Mouse (Mus musculus): Measurements from ENCODE around the gene Swt1. TPM values are rescaled to one million over a fixed set of nuclear protein-coding genes. Genes with fewer than 3 reads are reported as not detected.
"Not testable (repeated sequence)": the region's sequence is repeated elsewhere in the genome, so short reads cannot be mapped to it uniquely, and the experiment has no call there.

The Swt1 gene
- total RNA-seq (2014; fragmentation: Nextera tagmentation) (118 and 152 TPM in 2 replicates), total RNA-seq (2017) (58.9 and 70.8 TPM in 2 replicates), polyA plus RNA-seq (2012) (0.76 and 1.3 TPM in 2 replicates)

DNA sequence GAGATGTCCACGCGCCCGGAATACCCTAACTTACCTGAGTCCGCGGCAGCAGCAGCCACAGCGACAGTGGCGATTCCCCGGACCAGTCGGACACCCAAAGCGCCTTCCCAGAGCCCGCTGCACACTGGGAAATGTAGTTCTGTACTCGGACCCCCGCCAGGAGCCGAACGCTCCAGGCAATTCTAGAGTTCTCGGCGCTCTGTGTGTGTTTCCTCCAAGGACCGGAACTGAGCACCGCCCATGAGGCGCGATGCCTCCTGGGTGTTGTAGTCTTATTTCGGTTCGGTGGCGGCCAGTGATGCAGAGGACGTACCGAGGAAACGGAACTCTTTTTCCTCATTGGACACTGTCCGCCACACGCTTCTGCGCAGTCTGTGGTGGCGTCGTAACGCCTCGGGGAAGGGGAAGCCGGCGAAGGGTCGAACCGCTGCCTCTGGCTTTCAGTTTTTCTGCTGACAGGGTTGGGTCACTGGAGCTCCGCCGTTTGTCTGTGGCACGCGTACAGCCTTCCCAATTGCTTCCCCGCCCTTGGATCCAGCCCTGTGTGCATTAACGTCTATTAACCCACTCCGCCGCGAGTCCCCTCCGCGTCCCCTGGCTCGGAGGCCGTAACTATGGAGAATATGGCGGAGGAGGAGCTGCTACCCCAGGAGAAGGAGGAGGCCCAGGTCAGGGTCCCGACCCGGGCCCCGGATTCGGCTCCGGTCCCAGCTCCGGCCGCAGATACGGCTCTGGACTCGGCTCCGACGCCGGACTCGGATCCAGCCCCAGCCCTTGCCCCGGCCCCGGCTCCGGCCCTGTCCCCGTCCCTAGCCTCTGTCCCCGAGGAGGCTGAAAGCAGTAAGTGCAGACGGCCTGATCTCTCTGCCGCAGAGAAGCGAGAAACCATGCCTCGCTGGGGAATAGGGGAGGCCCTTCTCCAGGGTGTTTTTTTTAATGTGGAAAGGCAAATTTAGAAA is at the start of gene Swt1, which contains the start of gene Trmt1l:
TSS of gene Swt1 (minus strand) at position 193 of the 959 bp plus-strand sequence.
TSS of gene Trmt1l (plus strand) at position 280 of the 959 bp plus-strand sequence.
- ATAC-seq (ENCODE audit: extremely low read depth, insufficient number of reproducible peaks, low FRiP score, poor library complexity, severe bottlenecking): peak; percentile 95
- Histone ChIP-seq H3K9me3 (replicated peaks) (no peaks in the 10 kb centered on the region), H3K27me3 (ENCODE audit: insufficient read depth, low read length) (no peaks in the 10 kb centered on the region), H3K4me1 (ENCODE audit: insufficient read depth, low read depth, low read length) (peaks cover 23% of the 10 kb centered on the region), H3K36me3 (replicated peaks) (peaks cover 27% of the 10 kb centered on the region), H3K4me3 (ENCODE audit: low read depth, low read length) (peak within 1 kb of the TSS; percentile 87)
- no peak for TF ChIP-seq GATA2 (IDR thresholded peaks at IDR 0.05; ENCODE audit: borderline replicate concordance, low read depth, low read length)
- no peak for TF ChIP-seq CTCF (IDR thresholded peaks at IDR 0.05; ENCODE audit: low read depth, low read length)
- TF ChIP-seq GATA1 (IDR thresholded peaks at IDR 0.05; ENCODE audit: borderline replicate concordance, low read length): no peak
- TF ChIP-seq TAL1 (conservative IDR thresholded peaks at IDR 0.05; ENCODE audit: low read depth, low read length): no peak
- TF ChIP-seq POLR2AphosphoS5 (IDR thresholded peaks at IDR 0.05; ENCODE audit: insufficient replicate concordance, low read depth, low read length): no peak
- DNase-seq (ENCODE audit: low spot score): peak; percentile 96

DNA sequence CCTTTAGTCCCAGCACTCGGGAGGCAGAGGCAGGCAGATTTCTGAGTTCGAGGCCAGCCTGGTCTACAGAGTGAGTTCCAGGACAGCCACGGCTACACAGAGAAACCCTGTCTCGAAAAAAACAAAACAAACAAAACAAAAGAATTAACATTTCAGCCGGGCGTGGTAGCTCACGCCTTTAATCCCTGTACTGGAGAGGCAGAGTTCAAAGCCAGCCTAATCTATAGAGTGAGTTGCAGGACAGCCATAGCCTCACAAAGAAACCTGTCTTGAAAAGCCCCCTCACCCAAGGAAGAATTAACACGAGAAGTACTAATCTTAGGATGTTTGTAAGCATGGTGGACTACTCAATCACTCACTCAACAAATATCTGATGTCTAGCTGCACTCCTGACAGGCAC is 44.1 kb upstream of the Swt1 start:
- H3K4me3 ChIP-seq (ENCODE audit: low read depth, low read length); ATAC-seq (ENCODE audit: extremely low read depth, insufficient number of reproducible peaks, low FRiP score, poor library complexity, severe bottlenecking); H3K9me3 ChIP-seq (replicated peaks); H3K27me3 ChIP-seq (ENCODE audit: insufficient read depth, low read length); H3K4me1 ChIP-seq (ENCODE audit: insufficient read depth, low read depth, low read length); DNase-seq (ENCODE audit: low spot score): not testable (repeated sequence)
- H3K36me3 ChIP-seq (replicated peaks): peaks cover 79% of the 10 kb centered on the region

DNA sequence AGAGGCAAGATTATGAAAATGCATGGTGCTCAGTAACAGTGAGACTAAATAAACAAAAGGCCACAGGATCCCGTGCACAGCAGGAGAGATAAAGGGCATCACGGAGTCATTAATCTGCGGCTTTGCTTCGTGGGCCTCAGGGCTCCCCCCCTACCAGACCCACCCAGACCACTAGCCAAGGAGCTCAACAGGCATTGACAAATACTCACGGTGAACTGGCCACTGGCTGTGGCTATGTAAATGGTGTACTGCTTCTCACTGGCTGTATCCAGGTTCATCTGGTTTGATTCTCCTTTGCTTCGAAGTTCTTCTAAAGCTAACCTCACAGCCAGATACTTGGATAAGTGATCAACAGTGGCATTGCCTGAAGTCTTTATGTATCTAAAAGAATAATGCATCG is 43.2 kb upstream of the Swt1 start:
- H3K9me3 ChIP-seq (replicated peaks): no peaks in the 10 kb centered on the region
- H3K27me3 ChIP-seq (ENCODE audit: insufficient read depth, low read length): no peaks in the 10 kb centered on the region
- no peak overlapping the region for H3K4me3 ChIP-seq (ENCODE audit: low read depth, low read length)
- TF ChIP-seq POLR2AphosphoS5 (IDR thresholded peaks at IDR 0.05; ENCODE audit: insufficient replicate concordance, low read depth, low read length) (no peak), GATA1 (IDR thresholded peaks at IDR 0.05; ENCODE audit: borderline replicate concordance, low read length) (no peak), TAL1 (conservative IDR thresholded peaks at IDR 0.05; ENCODE audit: low read depth, low read length) (no peak), GATA2 (IDR thresholded peaks at IDR 0.05; ENCODE audit: borderline replicate concordance, low read depth, low read length) (no peak), CTCF (IDR thresholded peaks at IDR 0.05; ENCODE audit: low read depth, low read length) (no peak)
- no peaks in the 10 kb centered on the region for H3K4me1 ChIP-seq (ENCODE audit: insufficient read depth, low read depth, low read length)
- ATAC-seq (ENCODE audit: extremely low read depth, insufficient number of reproducible peaks, low FRiP score, poor library complexity, severe bottlenecking): no peak
- DNase-seq (ENCODE audit: low spot score): no peak
- H3K36me3 ChIP-seq (replicated peaks): peaks cover 78% of the 10 kb centered on the region

DNA sequence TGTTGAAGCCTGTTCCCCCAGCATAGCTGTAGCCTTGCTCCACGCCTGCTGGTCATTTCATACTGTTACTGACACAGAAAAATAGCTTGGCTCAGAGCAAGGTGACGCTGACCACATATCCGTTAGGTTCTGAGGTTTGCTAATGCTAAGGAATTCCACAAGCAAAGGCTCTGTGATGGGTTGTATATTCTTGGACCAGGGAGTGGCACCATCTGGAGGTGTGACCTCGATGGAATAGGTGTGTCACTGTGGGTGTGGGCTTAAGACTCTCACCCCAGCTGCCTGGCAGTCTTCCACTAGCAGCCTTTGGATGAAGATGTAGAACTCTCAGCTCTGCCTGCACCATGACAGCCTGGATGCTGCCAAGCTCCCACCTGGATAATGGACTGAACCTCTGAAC is 38.3 kb upstream of the Swt1 start:
- no peak for TF ChIP-seq POLR2AphosphoS5 (IDR thresholded peaks at IDR 0.05; ENCODE audit: insufficient replicate concordance, low read depth, low read length)
- no peak for TF ChIP-seq GATA2 (IDR thresholded peaks at IDR 0.05; ENCODE audit: borderline replicate concordance, low read depth, low read length)
- TF ChIP-seq TAL1 (conservative IDR thresholded peaks at IDR 0.05; ENCODE audit: low read depth, low read length): no peak
- TF ChIP-seq GATA1 (IDR thresholded peaks at IDR 0.05; ENCODE audit: borderline replicate concordance, low read length): no peak
- no peak for TF ChIP-seq CTCF (IDR thresholded peaks at IDR 0.05; ENCODE audit: low read depth, low read length)
- H3K36me3 ChIP-seq (replicated peaks): peaks cover 40% of the 10 kb centered on the region
- no peaks in the 10 kb centered on the region for H3K4me1 ChIP-seq (ENCODE audit: insufficient read depth, low read depth, low read length)
- H3K4me3 ChIP-seq (ENCODE audit: low read depth, low read length): no peak overlapping the region
- ATAC-seq (ENCODE audit: extremely low read depth, insufficient number of reproducible peaks, low FRiP score, poor library complexity, severe bottlenecking) (no peak), DNase-seq (ENCODE audit: low spot score) (no peak)
- no peaks in the 10 kb centered on the region for H3K9me3 ChIP-seq (replicated peaks)
- H3K27me3 ChIP-seq (ENCODE audit: insufficient read depth, low read length): no peaks in the 10 kb centered on the region

DNA sequence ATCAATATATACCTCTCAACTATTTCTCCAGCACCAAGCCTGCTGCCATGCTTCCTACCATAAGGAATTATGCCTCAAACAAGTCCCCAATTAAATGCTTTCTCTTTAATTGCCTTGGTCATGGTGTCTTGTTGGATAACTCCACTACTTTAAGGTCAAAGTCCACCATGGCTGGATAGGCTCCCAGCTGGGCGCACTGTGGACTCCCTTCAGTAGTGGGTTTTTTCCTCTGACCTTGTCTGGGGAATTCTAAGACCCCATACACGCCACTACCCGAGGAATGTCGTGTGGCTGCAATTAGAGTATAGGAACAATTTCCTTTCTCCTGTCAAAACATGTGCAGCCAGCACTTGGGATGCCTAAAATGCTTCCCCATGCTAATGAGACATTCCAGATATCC is 36.7 kb upstream of the Swt1 start:
- H3K4me1 ChIP-seq (ENCODE audit: insufficient read depth, low read depth, low read length): no peaks in the 10 kb centered on the region; the same call in 1 of the 2 replicates
- H3K36me3 ChIP-seq (replicated peaks): peaks cover 43% of the 10 kb centered on the region
- no peaks in the 10 kb centered on the region for H3K9me3 ChIP-seq (replicated peaks)
- H3K4me3 ChIP-seq (ENCODE audit: low read depth, low read length): no peak overlapping the region
- TF ChIP-seq POLR2AphosphoS5 (IDR thresholded peaks at IDR 0.05; ENCODE audit: insufficient replicate concordance, low read depth, low read length): no peak
- no peaks in the 10 kb centered on the region for H3K27me3 ChIP-seq (ENCODE audit: insufficient read depth, low read length)
- DNase-seq (ENCODE audit: low spot score) (no peak), ATAC-seq (ENCODE audit: extremely low read depth, insufficient number of reproducible peaks, low FRiP score, poor library complexity, severe bottlenecking) (no peak)

DNA sequence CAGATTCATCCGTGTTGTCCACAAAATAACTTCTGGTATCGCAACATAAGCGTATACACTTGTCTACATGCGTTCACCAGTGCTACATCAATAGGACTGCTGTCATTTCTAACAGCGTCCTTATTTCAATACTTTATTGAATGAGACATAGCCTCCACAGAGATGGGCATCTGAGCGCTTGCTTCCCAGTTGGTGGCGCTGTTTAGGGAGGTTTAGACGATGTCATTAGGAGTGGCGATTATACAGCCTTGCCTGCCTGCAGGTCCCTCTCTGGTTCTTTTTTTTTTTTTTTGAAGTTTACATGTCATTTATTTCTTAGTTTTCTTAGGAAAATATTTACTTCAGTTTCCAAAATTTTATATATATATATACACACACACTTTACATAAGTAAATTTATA is 33.0 kb upstream of the Swt1 start:
- Histone ChIP-seq H3K4me1 (ENCODE audit: insufficient read depth, low read depth, low read length) (peaks cover 7% of the 10 kb centered on the region), H3K36me3 (replicated peaks) (peaks cover 50% of the 10 kb centered on the region), H3K4me3 (ENCODE audit: low read depth, low read length) (no peak overlapping the region), H3K9me3 (replicated peaks) (no peaks in the 10 kb centered on the region), H3K27me3 (ENCODE audit: insufficient read depth, low read length) (no peaks in the 10 kb centered on the region)
- DNase-seq (ENCODE audit: low spot score) (no peak), ATAC-seq (ENCODE audit: extremely low read depth, insufficient number of reproducible peaks, low FRiP score, poor library complexity, severe bottlenecking) (no peak)
- TF ChIP-seq GATA2 (IDR thresholded peaks at IDR 0.05; ENCODE audit: borderline replicate concordance, low read depth, low read length): no peak

Data from G1E (cell line).